Mouse (Mus musculus): ENCODE measurements around the gene Rasal1.

DNA sequence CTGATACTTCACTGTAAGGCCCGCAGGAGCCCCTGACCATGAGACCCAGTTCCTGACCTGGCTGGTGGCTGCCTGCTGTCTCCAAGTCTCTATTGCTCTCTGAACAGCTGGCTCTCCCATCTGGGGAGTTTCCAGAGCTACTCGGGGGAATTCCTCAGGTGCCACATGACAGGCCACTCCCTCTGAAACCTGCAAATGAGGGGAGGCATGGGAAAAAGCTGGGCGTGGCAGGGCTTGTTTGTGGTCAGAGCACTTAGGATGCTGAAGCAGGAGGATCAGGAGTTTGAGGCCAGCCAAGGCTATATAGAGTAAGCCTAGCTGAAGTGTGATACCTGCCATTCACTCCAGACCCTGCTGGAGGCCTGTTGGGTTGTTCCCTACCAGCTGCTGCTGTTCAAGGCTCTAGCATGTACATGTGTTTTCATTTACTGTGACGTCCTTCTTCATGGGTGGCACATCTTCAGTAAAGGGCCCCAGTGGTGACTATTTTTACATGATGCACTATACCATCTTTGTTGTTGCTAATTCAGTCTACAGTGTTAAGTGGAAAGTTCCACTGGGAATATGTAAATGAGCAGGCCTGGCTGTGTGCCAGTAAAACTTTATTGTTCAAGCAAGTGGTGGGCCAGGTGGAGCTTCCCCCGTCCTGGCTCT lies 26.3 kb upstream of the Rasal1 start:
- no peak for TF ChIP-seq GATA1 (IDR thresholded peaks at IDR 0.05; ENCODE audit: low read length)
- no peak for TF ChIP-seq TAL1 (IDR thresholded peaks at IDR 0.05; ENCODE audit: low read length)

All from erythroblast, embryonic 14.5 days (primary cell).